Mouse (Mus musculus) CH12.LX (cell line): ENCODE results near the gene Pkm. TPM values are rescaled to one million over a fixed set of nuclear protein-coding genes. Genes with fewer than 3 reads are reported as not detected.

Experiments used
- DNase-seq: peaks from one replicate; pipeline ENCODE4 v3.0.0-alpha.2; 2013; ENCODE audit errors: extremely low read depth
- H3K27ac ChIP-seq: 2 replicates; pipeline ENCODE4 v1.5.1; 2012; ENCODE audit warnings: low read depth, mild to moderate bottlenecking, control low read depth, moderate library complexity; ENCODE audit not compliant: insufficient read depth
- H3K27me3 ChIP-seq: replicated peaks from 2 replicates; pipeline ENCODE3; 2012; ENCODE audit warnings: inconsistent platforms
- H3K36me3 ChIP-seq, 2 experiments: replicated peaks in 1 of 2; 2 replicates each; pipeline versions ENCODE3 to v1.6.1; 2012; ENCODE audit warnings: inconsistent platforms in 1 of 2, low read length in 1 of 2, mild to moderate bottlenecking in 1 of 2, mixed read lengths in 1 of 2, moderate library complexity in 1 of 2; ENCODE audit not compliant: control insufficient read depth in 1 of 2, insufficient read depth in 1 of 2
- H3K4me1 ChIP-seq, 2 experiments: 2 replicates each; pipeline ENCODE4 v1.6.1; 2012; ENCODE audit warnings: inconsistent platforms in 1 of 2, moderate library complexity in 1 of 2; ENCODE audit not compliant: insufficient read depth in 2 of 2, control insufficient read depth in 1 of 2
- H3K4me2 ChIP-seq: 2 replicates; pipeline ENCODE4 v1.6.1; 2012; ENCODE audit warnings: low read depth, mild to moderate bottlenecking, control low read depth; ENCODE audit not compliant: poor library complexity, insufficient read depth, severe bottlenecking
- H3K4me3 ChIP-seq, 3 experiments: fragments of 150-350 bp in 1 of 3; sonication (generic) in 1 of 3; replicated peaks in 1 of 3; 2 replicates each; pipeline versions ENCODE3 to v1.5.1; 2011 to 2012; ENCODE audit warnings: low read depth in 2 of 3, low read length in 2 of 3, mild to moderate bottlenecking in 2 of 3, moderate library complexity in 2 of 3, control low read depth in 1 of 3, improper control_type of control experiment in 1 of 3, inconsistent platforms in 1 of 3, mixed read lengths in 1 of 3; ENCODE audit not compliant: poor library complexity in 1 of 3
- H3K79me2 ChIP-seq: replicated peaks from 2 replicates; pipeline ENCODE4 v1.6.1; 2012; ENCODE audit warnings: mild to moderate bottlenecking, moderate library complexity; ENCODE audit not compliant: control insufficient read depth, poor library complexity, insufficient read depth, severe bottlenecking; ENCODE audit errors: extremely low read depth
- H3K9ac ChIP-seq: 2 replicates; pipeline ENCODE4 v1.6.1; 2012; ENCODE audit warnings: low read depth, mild to moderate bottlenecking, control low read depth, moderate library complexity; ENCODE audit not compliant: insufficient read depth
- H3K9me3 ChIP-seq: replicated peaks from 2 replicates; pipeline ENCODE3; 2012; ENCODE audit warnings: low read length, inconsistent platforms, mixed read lengths
- CHD1 ChIP-seq: IDR thresholded peaks from 2 replicates; pipeline ENCODE4 v1.6.1; 2012; ENCODE audit warnings: low read depth, low read length, improper control_type of control experiment, inconsistent platforms
- MAX ChIP-seq: IDR thresholded peaks from 2 replicates; pipeline ENCODE4 v1.6.1; 2011; ENCODE audit warnings: low read length, improper control_type of control experiment
- PAX5 ChIP-seq: IDR thresholded peaks from 2 replicates; pipeline ENCODE4 v1.6.1; 2012; ENCODE audit warnings: low read length, inconsistent platforms, mixed read lengths
- SIN3A ChIP-seq: IDR thresholded peaks from 2 replicates; pipeline ENCODE4 v1.6.1; 2012; ENCODE audit warnings: low read length, improper control_type of control experiment, inconsistent platforms
- ZMIZ1 ChIP-seq: IDR thresholded peaks from 2 replicates; pipeline ENCODE4 v1.6.1; 2012; ENCODE audit warnings: low read depth, mild to moderate bottlenecking, inconsistent platforms, low read length, improper control_type of control experiment
- ZNF384 ChIP-seq: IDR thresholded peaks from 2 replicates; pipeline ENCODE4 v1.6.1; 2012; ENCODE audit warnings: low read depth, low read length, improper control_type of control experiment, inconsistent platforms
- dilution Hi-C: fragments of 300-500 bp; cut with MboI; formaldehyde crosslinking; loops from 2 replicates; pipeline ENCODE4 v1.14.3; 2020; ENCODE audit warnings: low sequenced_read_pairs; ENCODE audit not compliant: extremely low pct_unique_long_range_greater_than_20kb, extremely low pct_ligation_motif_present
- in situ Hi-C: fragments of 300-500 bp; cut with MboI; formaldehyde crosslinking; loops from 3 replicates; pipeline ENCODE4 v1.14.3; 2019; ENCODE audit warnings: low sequenced_read_pairs, low pct_ligation_motif_present, low pct_unique_long_range_greater_than_20kb, mixed read lengths
- polyA plus RNA-seq: library from polyadenylated mRNA; unstranded; fragments of >175 nt; gene quantifications from 2 replicates; pipeline ENCODE4 v1.2.1, GENCODE M21; 2012; ENCODE audit warnings: low read depth; ENCODE audit not compliant: insufficient read length
- total RNA-seq, 2 experiments: library from RNA; depleted of rRNA; stranded (reverse); fragments of 300-350 nt in 1 of 2; fragments of >200 nt in 1 of 2; gene quantifications; 2 replicates each; pipeline ENCODE4 v1.2.3; 2012 to 2014

Pkm gene
- total and polyA plus RNA-seq, 3 experiments, result 1,827 to 2,828 (median 2,304) TPM

GRCm38 (mm10) chr9:59660421-59660820, 4.3 kb downstream of the Pkm start:
- Histone ChIP-seq H3K9ac (peak overlapping the region; percentile 46; the same call in 1 of the 2 replicates), H3K9me3 (no peaks in the 10 kb centered on the region), H3K4me3 (peak overlapping the region; percentile 37 to 98 (median 81)), H3K4me1 (peaks cover 7 to 47% of the 10 kb centered on the region in 2 experiments)
- in situ Hi-C loops, result no loop called here
- 0 out of 2 replicates have a peak, but pooled peaks have one; percentile 29 for TF ChIP-seq ZMIZ1
- no peak for TF ChIP-seq SIN3A
- TF ChIP-seq, all 38 proteins: peak for 1
- DNase-seq, result no peak
- Histone ChIP-seq H3K79me2 (peaks cover 85% of the 10 kb centered on the region), H3K27ac (peak overlapping the region; percentile 40), H3K27me3 (no peaks in the 10 kb centered on the region), H3K36me3 (peaks cover 31 to 64% of the 10 kb centered on the region in 2 experiments), H3K4me2 (peak overlapping the region; percentile 67)
- dilution Hi-C loops, result no loop called here

- 0 out of 2 replicates have a peak, but pooled peaks have one; percentile 14 for TF ChIP-seq CHD1
- no peak for TF ChIP-seq ZNF384
- 0 out of 2 replicates have a peak, but pooled peaks have one; percentile 47 for TF ChIP-seq ZMIZ1
- no peak for DNase-seq
- H3K27me3 ChIP-seq, result no peaks in the 10 kb centered on the region
- no peak overlapping the region for H3K9ac ChIP-seq
- peaks cover 39 to 74% of the 10 kb centered on the region in 2 experiments for H3K36me3 ChIP-seq
- H3K4me2 ChIP-seq, result peak overlapping the region; percentile 67; the same call in 1 of the 2 replicates
- dilution Hi-C loops, result no loop called here
- H3K27ac ChIP-seq, result no peak overlapping the region
- in situ Hi-C loops, result no loop called here
- no peaks in the 10 kb centered on the region for H3K9me3 ChIP-seq
- H3K4me1 ChIP-seq, result peaks cover 7 to 47% of the 10 kb centered on the region in 2 experiments
- H3K79me2 ChIP-seq, result peaks cover 85% of the 10 kb centered on the region
- H3K4me3 ChIP-seq, result peak overlapping the region in 2 of 3 experiments; percentile 81 to 98
These were observed 5.3 kb downstream of the Pkm start for GRCm38 (mm10) chr9:59661298-59661975.

- no peak for DNase-seq
- dilution Hi-C loops (no loop called here), in situ Hi-C loops (no loop called here)
- peaks cover 57 to 92% of the 10 kb centered on the region in 2 experiments for H3K36me3 ChIP-seq
- no peak overlapping the region for H3K4me3 ChIP-seq
- no peak overlapping the region for H3K9ac ChIP-seq
- no peaks in the 10 kb centered on the region for H3K9me3 ChIP-seq
- no peak overlapping the region for H3K4me2 ChIP-seq
- 0 out of 2 replicates have a peak, but pooled peaks have one; percentile 23 for TF ChIP-seq ZMIZ1
- no peak for TF ChIP-seq PAX5
- TF ChIP-seq MAX, result no peak
- H3K79me2 ChIP-seq, result peaks cover 73% of the 10 kb centered on the region
- 0 out of 2 replicates have a peak overlapping the region, but pooled peaks have one; percentile 9 for H3K27ac ChIP-seq
- H3K27me3 ChIP-seq, result no peaks in the 10 kb centered on the region
- H3K4me1 ChIP-seq, result peaks cover 7 to 47% of the 10 kb centered on the region in 2 experiments
These were observed 7.1 kb downstream of the Pkm start for GRCm38 (mm10) chr9:59663226-59663625.
